Mouse (Mus musculus): ENCODE data around the gene Senp1. TPM values are rescaled to one million over a fixed set of nuclear protein-coding genes. Genes with fewer than 3 reads are reported as not detected.

Gene Senp1
- total and polyA plus RNA-seq, 3 experiments = 5.3 to 10.0 (median 9.8) TPM

GRCm38 (mm10) chr15:98091841-98092240 is 1.7 kb downstream of the Senp1 start:
- no peak overlapping the region for H3K9ac ChIP-seq (ENCODE audit: low read depth, low read length)
- TF ChIP-seq CTCF (IDR thresholded peaks at IDR 0.05) = no peak
- no peak for TF ChIP-seq POLR2A (IDR thresholded peaks at IDR 0.05; ENCODE audit: insufficient read depth, low read depth, low read length)
- no peak for TF ChIP-seq EP300 (IDR thresholded peaks at IDR 0.05; ENCODE audit: insufficient read depth, low read depth, low read length)
- H3K4me3 ChIP-seq = no peak overlapping the region
- DNase-seq = no peak
- no peaks in the 10 kb centered on the region; the same call in 1 of the 2 replicates for H3K27me3 ChIP-seq (ENCODE audit: control insufficient read depth, insufficient read depth, low read length)
- H3K27ac ChIP-seq = no peak overlapping the region
- no peaks in the 10 kb centered on the region; the same call in 1 of the 2 replicates for H3K79me2 ChIP-seq (replicated peaks; ENCODE audit: control insufficient read depth, insufficient read depth, low read length)
- intact Hi-C loops (cut with DNase I) = loop anchor here (2.0 to 10.0 kb wide), 3 partner anchors 17 to 303 kb away; no protein-coding TSS in a partner anchor
- peaks cover 4% of the 10 kb centered on the region for H3K36me3 ChIP-seq (ENCODE audit: control insufficient read depth, insufficient read depth, low read length)
- peaks cover 6% of the 10 kb centered on the region for H3K4me1 ChIP-seq (ENCODE audit: control insufficient read depth, insufficient read depth, low read length)
- 30% methylated on average over 4 of the region's 4 CpGs for WGBS

- 65% methylated on average over 9 of the region's 9 CpGs for WGBS
- Histone ChIP-seq H3K36me3 (ENCODE audit: control insufficient read depth, insufficient read depth, low read length) (peaks cover 4% of the 10 kb centered on the region), H3K79me2 (replicated peaks; ENCODE audit: control insufficient read depth, insufficient read depth, low read length) (no peaks in the 10 kb centered on the region; the same call in 1 of the 2 replicates), H3K27me3 (ENCODE audit: control insufficient read depth, insufficient read depth, low read length) (no peaks in the 10 kb centered on the region; the same call in 1 of the 2 replicates), H3K4me1 (ENCODE audit: control insufficient read depth, insufficient read depth, low read length) (peaks cover 6% of the 10 kb centered on the region), H3K4me3 (no peak overlapping the region), H3K27ac (no peak overlapping the region), H3K9ac (ENCODE audit: low read depth, low read length) (no peak overlapping the region)
- no peak for TF ChIP-seq EP300 (IDR thresholded peaks at IDR 0.05; ENCODE audit: insufficient read depth, low read depth, low read length)
- TF ChIP-seq CTCF (IDR thresholded peaks at IDR 0.05) = peak; percentile 89
- no peak for TF ChIP-seq POLR2A (IDR thresholded peaks at IDR 0.05; ENCODE audit: insufficient read depth, low read depth, low read length)
- peak; percentile 27 to 38 for DNase-seq
- intact Hi-C loops (cut with DNase I) = loop anchor here (1.0 to 10.0 kb wide), 3 partner anchors 65 to 305 kb away; no protein-coding TSS in a partner anchor
Measured at GRCm38 (mm10) chr15:98089421-98090183, 3.9 kb downstream of the Senp1 start.

- TF ChIP-seq POLR2A (IDR thresholded peaks at IDR 0.05; ENCODE audit: insufficient read depth, low read depth, low read length) (no peak), EP300 (IDR thresholded peaks at IDR 0.05; ENCODE audit: insufficient read depth, low read depth, low read length) (no peak)
- intact Hi-C loops (cut with DNase I) = loop anchor here (1.0 kb wide), 2 partner anchors 65 to 84 kb away; no protein-coding TSS in a partner anchor
- DNase-seq = no peak
- Histone ChIP-seq H3K4me3 (no peak overlapping the region), H3K27ac (no peak overlapping the region), H3K4me1 (ENCODE audit: control insufficient read depth, insufficient read depth, low read length) (peaks cover 5% of the 10 kb centered on the region), H3K79me2 (replicated peaks; ENCODE audit: control insufficient read depth, insufficient read depth, low read length) (no peaks in the 10 kb centered on the region; the same call in 1 of the 2 replicates), H3K36me3 (ENCODE audit: control insufficient read depth, insufficient read depth, low read length) (peaks cover 2% of the 10 kb centered on the region), H3K9ac (ENCODE audit: low read depth, low read length) (no peak overlapping the region), H3K27me3 (ENCODE audit: control insufficient read depth, insufficient read depth, low read length) (no peaks in the 10 kb centered on the region; the same call in 1 of the 2 replicates)
- 70% methylated on average over 1 of the region's 1 CpGs for WGBS
Measured at GRCm38 (mm10) chr15:98088889-98089288, 4.7 kb downstream of the Senp1 start.

- intact Hi-C loops (cut with DNase I) = no loop called here
- no peak for TF ChIP-seq POLR2A (IDR thresholded peaks at IDR 0.05; ENCODE audit: insufficient read depth, low read depth, low read length)
- TF ChIP-seq EP300 (IDR thresholded peaks at IDR 0.05; ENCODE audit: insufficient read depth, low read depth, low read length) = no peak
- no peak for TF ChIP-seq CTCF (IDR thresholded peaks at IDR 0.05)
- H3K36me3 ChIP-seq (ENCODE audit: control insufficient read depth, insufficient read depth, low read length) = peaks cover 6% of the 10 kb centered on the region
- H3K27me3 ChIP-seq (ENCODE audit: control insufficient read depth, insufficient read depth, low read length) = no peaks in the 10 kb centered on the region
- no peak overlapping the region for H3K9ac ChIP-seq (ENCODE audit: low read depth, low read length)
- H3K27ac ChIP-seq = no peak overlapping the region
- no peak overlapping the region for H3K4me3 ChIP-seq
- WGBS = 94% methylated on average over 6 of the region's 6 CpGs
- DNase-seq = no peak
- H3K79me2 ChIP-seq (replicated peaks; ENCODE audit: control insufficient read depth, insufficient read depth, low read length) = no peaks in the 10 kb centered on the region
- no peaks in the 10 kb centered on the region for H3K4me1 ChIP-seq (ENCODE audit: control insufficient read depth, insufficient read depth, low read length)
Measured at GRCm38 (mm10) chr15:98076901-98077300, 16.6 kb downstream of the Senp1 start.

GRCm38 (mm10) chr15:98075034-98075433 is 18.5 kb downstream of the Senp1 start:
- Histone ChIP-seq H3K4me1 (ENCODE audit: control insufficient read depth, insufficient read depth, low read length) (no peaks in the 10 kb centered on the region), H3K36me3 (ENCODE audit: control insufficient read depth, insufficient read depth, low read length) (peaks cover 6% of the 10 kb centered on the region), H3K9ac (ENCODE audit: low read depth, low read length) (no peak overlapping the region), H3K27ac (peak overlapping the region; percentile 75), H3K27me3 (ENCODE audit: control insufficient read depth, insufficient read depth, low read length) (no peaks in the 10 kb centered on the region), H3K79me2 (replicated peaks; ENCODE audit: control insufficient read depth, insufficient read depth, low read length) (no peaks in the 10 kb centered on the region), H3K4me3 (no peak overlapping the region)
- peak in 1 of 2 experiments; percentile 42 for DNase-seq
- intact Hi-C loops (cut with DNase I) = no loop called here
- no peak for TF ChIP-seq POLR2A (IDR thresholded peaks at IDR 0.05; ENCODE audit: insufficient read depth, low read depth, low read length)
- TF ChIP-seq CTCF (IDR thresholded peaks at IDR 0.05) = no peak
- TF ChIP-seq EP300 (IDR thresholded peaks at IDR 0.05; ENCODE audit: insufficient read depth, low read depth, low read length) = no peak
- WGBS = 84% methylated on average over 16 of the region's 16 CpGs

GRCm38 (mm10) chr15:98074521-98074920 is 19.0 kb downstream of the Senp1 start:
- WGBS = 74% methylated on average over 8 of the region's 8 CpGs
- DNase-seq = peak in 1 of 2 experiments; percentile 13

More at GRCm38 (mm10) chr15:98074521-98074920, 19.0 kb downstream of the Senp1 start:
- Histone ChIP-seq H3K36me3 (ENCODE audit: control insufficient read depth, insufficient read depth, low read length) (peaks cover 6% of the 10 kb centered on the region), H3K79me2 (replicated peaks; ENCODE audit: control insufficient read depth, insufficient read depth, low read length) (no peaks in the 10 kb centered on the region), H3K9ac (ENCODE audit: low read depth, low read length) (no peak overlapping the region), H3K27me3 (ENCODE audit: control insufficient read depth, insufficient read depth, low read length) (no peaks in the 10 kb centered on the region), H3K27ac (peak overlapping the region; percentile 75), H3K4me3 (no peak overlapping the region), H3K4me1 (ENCODE audit: control insufficient read depth, insufficient read depth, low read length) (no peaks in the 10 kb centered on the region)
- TF ChIP-seq CTCF (IDR thresholded peaks at IDR 0.05) (no peak), POLR2A (IDR thresholded peaks at IDR 0.05; ENCODE audit: insufficient read depth, low read depth, low read length) (no peak), EP300 (IDR thresholded peaks at IDR 0.05; ENCODE audit: insufficient read depth, low read depth, low read length) (no peak)
- intact Hi-C loops (cut with DNase I) = no loop called here

Data from heart, adult 2 months (tissue).